Mouse (Mus musculus): ENCODE results near the gene Olfr1346. TPM values are rescaled to one million over a fixed set of nuclear protein-coding genes. Genes with fewer than 3 reads are reported as not detected.

The Olfr1346 gene
- polyA plus RNA-seq (2015; fragmentation: Nextera tagmentation; extraction: Ambion mirVana) = not detected in 2 replicates

DNA sequence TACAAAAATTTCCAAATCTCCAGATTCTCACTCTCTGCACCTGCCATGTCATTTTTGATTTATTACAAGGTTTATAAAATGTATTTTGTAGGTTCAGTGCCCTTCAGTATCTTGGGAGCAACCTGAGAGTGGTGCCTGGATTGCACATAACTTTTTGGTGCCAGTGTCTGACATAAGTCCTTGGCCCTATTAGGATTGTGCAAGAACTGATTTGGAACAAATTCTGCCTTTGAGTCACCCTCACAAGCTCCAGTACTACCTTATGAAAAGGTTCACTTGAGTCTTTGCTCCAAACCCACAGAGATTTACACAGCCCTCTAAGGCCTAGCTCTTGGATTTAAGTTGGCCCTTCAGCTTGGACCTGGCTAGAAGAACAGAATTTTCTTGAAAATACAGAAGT is at the start of gene Olfr1346:
Gene Olfr1346, plus strand, starts transcription at position 151 of the 400 bp plus-strand sequence.

DNA sequence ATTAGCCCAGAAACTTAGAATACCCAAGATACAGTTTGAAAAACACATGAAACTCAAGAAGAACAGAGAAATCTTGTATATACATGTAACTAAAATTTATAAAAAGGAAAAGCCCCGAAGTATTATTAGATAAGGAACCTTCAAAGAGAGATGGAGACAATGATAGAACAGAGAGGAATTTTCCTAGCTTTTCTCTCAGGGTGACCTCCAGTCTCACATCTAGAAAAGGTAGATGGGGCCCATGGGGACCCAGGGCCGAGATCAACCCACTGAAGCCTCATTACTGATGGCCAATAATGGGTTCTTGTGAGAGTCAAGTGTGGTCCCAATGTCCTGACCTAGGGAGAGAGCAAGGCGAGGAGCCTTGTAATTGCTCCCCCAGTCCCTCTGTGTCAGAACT is 28.5 kb upstream of the Olfr1346 start, which contains the start of gene Olfr1344:
Gene Olfr1344, plus strand, starts transcription at position 301 of the 400 bp plus-strand sequence.

DNA sequence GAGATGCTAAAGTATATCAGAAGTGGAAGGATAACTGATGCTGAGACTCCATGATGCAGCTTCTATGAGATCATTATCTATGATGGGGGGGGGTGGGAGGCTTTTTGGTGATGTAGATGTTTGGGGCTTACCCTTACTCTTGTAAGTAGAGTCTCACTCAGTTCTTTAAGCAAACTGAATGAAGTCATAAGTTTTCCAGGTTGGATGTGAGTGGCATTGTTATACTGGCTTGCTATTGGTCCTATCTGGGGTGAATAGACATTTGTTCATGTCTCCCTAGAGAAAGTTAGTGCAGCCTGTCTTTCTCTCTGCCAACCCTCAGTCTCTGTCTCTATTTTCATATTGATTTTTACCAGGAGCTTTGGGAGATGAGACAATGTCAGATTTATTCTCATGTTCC is 11.0 kb upstream of the Olfr1346 start, which contains the start of gene Olfr1336:
Gene Olfr1336, plus strand, starts transcription at position 301 of the 400 bp plus-strand sequence.

DNA sequence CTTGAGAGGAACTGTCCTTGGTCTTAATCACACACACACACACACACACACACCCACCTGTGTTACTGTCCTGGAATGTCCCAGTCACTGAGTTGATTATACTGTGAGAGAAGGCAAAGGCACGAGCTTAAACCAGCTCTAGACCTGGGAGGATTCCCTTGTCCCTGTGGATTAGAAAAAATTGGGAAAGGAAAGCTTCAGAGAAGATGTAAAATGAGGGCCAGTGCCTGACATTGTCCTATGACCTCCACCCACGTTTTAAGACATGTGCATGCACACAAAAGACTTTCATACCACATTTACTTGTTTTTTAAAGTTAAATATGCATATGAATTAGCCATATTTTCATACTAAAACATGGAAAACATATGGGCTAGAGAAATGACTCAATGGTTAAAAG is 19.9 kb downstream of the Olfr1346 start, which contains the start of gene Olfr5:
Gene Olfr5, minus strand, starts transcription at position 101 of the 400 bp plus-strand sequence.

DNA sequence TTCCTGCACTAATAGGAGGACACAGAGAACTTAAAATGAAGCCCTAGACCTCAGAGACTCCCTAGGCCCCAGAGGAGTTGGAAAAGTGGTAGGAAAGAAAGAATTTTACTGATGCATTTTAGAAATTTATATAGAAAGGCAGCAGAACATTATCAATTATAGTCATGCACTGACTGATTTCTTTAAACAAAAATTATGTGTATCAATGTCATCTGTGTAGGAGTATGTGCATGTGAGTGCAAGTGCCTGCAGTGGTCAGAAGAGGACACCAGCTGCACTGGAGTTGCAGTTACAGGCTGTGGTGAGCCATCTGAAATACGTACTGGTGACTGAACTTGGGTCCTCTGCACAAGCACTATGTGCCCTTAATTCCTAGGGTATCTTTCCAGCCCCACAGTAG is 32.8 kb downstream of the Olfr1346 start, which contains the start of gene Olfr1347:
Gene Olfr1347, minus strand, starts transcription at position 101 of the 400 bp plus-strand sequence.

DNA sequence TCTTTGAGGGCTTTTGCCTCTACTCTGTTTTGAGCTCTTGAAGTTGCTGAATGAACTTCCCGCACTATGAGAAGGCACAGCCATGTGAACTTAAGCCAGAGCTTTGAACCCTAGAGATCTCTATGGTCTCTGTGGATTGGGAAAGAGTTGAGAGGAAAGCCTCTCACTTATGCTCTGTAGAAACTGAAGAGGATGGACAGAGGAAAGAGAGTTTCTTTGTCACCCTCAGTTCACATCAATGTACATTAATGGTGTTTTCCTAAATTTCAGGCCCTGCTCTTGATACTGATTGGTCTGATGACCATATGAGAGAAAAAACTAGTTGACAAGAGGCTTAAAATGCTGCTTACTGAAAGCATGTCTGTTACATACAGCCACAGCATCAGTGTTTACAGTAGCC is 41.7 kb downstream of the Olfr1346 start, which contains the start of gene Olfr1348:
Gene Olfr1348, minus strand, starts transcription at position 101 of the 400 bp plus-strand sequence.

DNA sequence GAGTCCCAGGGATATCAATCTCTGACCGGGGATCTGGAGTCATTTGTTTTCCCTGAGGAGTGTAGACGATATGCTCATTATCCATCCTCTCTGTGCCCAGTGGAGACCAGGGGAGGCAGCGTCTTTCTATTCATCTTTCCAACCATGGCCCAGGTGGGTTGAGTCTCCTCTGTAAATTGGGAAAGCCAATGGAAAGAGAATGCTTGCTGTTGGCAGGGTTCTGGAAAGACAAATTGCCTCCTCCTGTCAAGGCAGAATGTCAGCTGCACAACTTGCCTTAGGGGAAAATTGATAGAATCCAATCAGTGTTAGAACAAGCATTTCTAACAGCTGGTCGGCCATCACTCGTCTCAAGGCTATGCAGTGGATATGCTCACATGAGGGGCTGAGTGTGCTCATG is 55.9 kb downstream of the Olfr1346 start, which contains the start of gene Olfr1349:
Gene Olfr1349, minus strand, starts transcription at position 101 of the 400 bp plus-strand sequence.

Other genes with a start within 250 kb of the Olfr1346 start
- gene Zscan5b, start 244.8 kb upstream of the Olfr1346 start, polyA plus RNA-seq (2015; fragmentation: Nextera tagmentation; extraction: Ambion mirVana) = not detected in 2 replicates
- gene Epp13, start 214.4 kb upstream of the Olfr1346 start, polyA plus RNA-seq (2015; fragmentation: Nextera tagmentation; extraction: Ambion mirVana) = not detected in 2 replicates
- gene Zfp667, start 180.5 kb upstream of the Olfr1346 start, polyA plus RNA-seq (2015; fragmentation: Nextera tagmentation; extraction: Ambion mirVana) = 9.9 and 10.7 TPM in 2 replicates
- gene Zfp583, start 135.8 kb upstream of the Olfr1346 start, polyA plus RNA-seq (2015; fragmentation: Nextera tagmentation; extraction: Ambion mirVana) = 2.5 and 3.0 TPM in 2 replicates
- 0.17 and 0.56 TPM in 2 replicates for gene Gm3854, start 123.3 kb upstream of the Olfr1346 start, polyA plus RNA-seq (2015; fragmentation: Nextera tagmentation; extraction: Ambion mirVana)
- gene Zfp78, start 103.8 kb upstream of the Olfr1346 start, polyA plus RNA-seq (2015; fragmentation: Nextera tagmentation; extraction: Ambion mirVana) = 1.9 and 2.1 TPM in 2 replicates
- gene Zfp28, start 83.8 kb upstream of the Olfr1346 start, polyA plus RNA-seq (2015; fragmentation: Nextera tagmentation; extraction: Ambion mirVana) = 3.8 and 5.4 TPM in 2 replicates
- not detected in 2 replicates for gene Smim17, start 68.4 kb upstream of the Olfr1346 start, polyA plus RNA-seq (2015; fragmentation: Nextera tagmentation; extraction: Ambion mirVana)
- gene Gm20715, start 56.8 kb upstream of the Olfr1346 start, polyA plus RNA-seq (2015; fragmentation: Nextera tagmentation; extraction: Ambion mirVana) = not detected in 2 replicates
- gene Olfr1344, start 28.4 kb upstream of the Olfr1346 start, polyA plus RNA-seq (2015; fragmentation: Nextera tagmentation; extraction: Ambion mirVana) = not detected in 2 replicates
- not detected in 2 replicates for gene Olfr1336, start 10.9 kb upstream of the Olfr1346 start, polyA plus RNA-seq (2015; fragmentation: Nextera tagmentation; extraction: Ambion mirVana)
- gene Olfr5, start 19.8 kb downstream of the Olfr1346 start, polyA plus RNA-seq (2015; fragmentation: Nextera tagmentation; extraction: Ambion mirVana) = not detected in 2 replicates
- not detected in 2 replicates for gene Olfr1347, start 32.7 kb downstream of the Olfr1346 start, polyA plus RNA-seq (2015; fragmentation: Nextera tagmentation; extraction: Ambion mirVana)
- gene Olfr1348, start 41.6 kb downstream of the Olfr1346 start, polyA plus RNA-seq (2015; fragmentation: Nextera tagmentation; extraction: Ambion mirVana) = not detected in 2 replicates
- not detected in 2 replicates for gene Olfr1349, start 55.8 kb downstream of the Olfr1346 start, polyA plus RNA-seq (2015; fragmentation: Nextera tagmentation; extraction: Ambion mirVana)
- gene Olfr1350, start 97.7 kb downstream of the Olfr1346 start, polyA plus RNA-seq (2015; fragmentation: Nextera tagmentation; extraction: Ambion mirVana) = not detected in 2 replicates
- gene Zim1, start 229.3 kb downstream of the Olfr1346 start, polyA plus RNA-seq (2015; fragmentation: Nextera tagmentation; extraction: Ambion mirVana) = 1.5 and 1.6 TPM in 2 replicates